Mouse (Mus musculus) liver, embryonic 14.5 days (tissue): ENCODE results near the gene Cul7.

ENCODE experiments used
- CTCF ChIP-seq: IDR thresholded peaks from 2 replicates; pipeline ENCODE4 v1.5.1; 2016; ENCODE audit warnings: antibody characterized with exemption, low read depth, control low read depth
- EP300 ChIP-seq: IDR thresholded peaks from 2 replicates; pipeline ENCODE4 v1.6.1; 2016; ENCODE audit warnings: antibody characterized with exemption, low read depth

DNA sequence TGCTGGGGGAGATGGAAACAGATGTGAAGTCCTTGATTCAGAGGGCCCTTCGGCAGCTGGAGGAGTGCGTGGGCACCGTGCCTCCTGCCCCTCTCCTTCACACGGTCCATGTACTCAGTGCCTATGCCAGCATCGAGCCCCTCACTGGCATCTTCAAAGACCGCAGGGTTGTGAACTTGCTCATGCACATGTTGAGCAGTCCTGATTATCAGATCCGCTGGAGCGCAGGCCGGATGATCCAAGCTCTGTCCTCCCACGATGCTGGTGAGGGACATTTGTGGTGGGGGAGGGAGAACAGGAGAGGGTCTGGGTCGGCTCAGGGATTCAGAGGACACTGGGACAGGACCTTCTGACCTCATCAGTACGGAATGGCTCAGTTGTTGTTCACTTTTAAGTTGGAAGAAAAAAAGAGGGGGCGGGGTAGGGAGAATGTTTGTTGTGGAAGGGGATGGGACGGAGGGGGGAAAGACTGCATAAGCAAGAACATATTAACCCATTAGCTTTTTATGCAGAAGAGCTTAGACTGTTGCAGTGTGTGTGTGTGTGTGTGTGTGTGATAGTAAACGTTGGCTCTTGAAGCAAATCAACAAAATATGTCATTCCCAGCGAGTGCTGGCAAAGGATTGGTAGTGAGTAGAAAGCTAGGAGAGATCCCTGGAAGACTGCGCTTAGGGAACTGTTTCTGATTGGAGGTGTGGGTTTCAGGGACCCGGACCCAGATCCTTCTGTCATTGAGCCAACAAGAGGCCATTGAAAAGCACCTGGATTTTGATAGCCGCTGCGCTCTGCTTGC, 1.8 kb downstream of the Cul7 start:
- TF ChIP-seq CTCF (no peak), EP300 (no peak)
